Mouse (Mus musculus) common myeloid progenitor, adult 5-6 weeks (primary cell): ENCODE measurements at regions not wholly inside any gene's neighbourhood (a gene's known extent, or its start where the extent isn't known, plus 50 kb on each side); places are given as distances from the start of the nearest gene placed in this dataset.

Experiments used
- ATAC-seq: replicated peaks from 2 replicates; pipeline ENCODE4 v1.8.0; 2016; ENCODE audit warnings: low read depth, mild to moderate bottlenecking, moderate TSS enrichment, inconsistent platforms; ENCODE audit not compliant: poor library complexity, severe bottlenecking

GRCm38 (mm10) chr15:67767624-67768023 lies 1266.9 kb upstream of the Lrrc6 start:
- ATAC-seq: no peak

DNA sequence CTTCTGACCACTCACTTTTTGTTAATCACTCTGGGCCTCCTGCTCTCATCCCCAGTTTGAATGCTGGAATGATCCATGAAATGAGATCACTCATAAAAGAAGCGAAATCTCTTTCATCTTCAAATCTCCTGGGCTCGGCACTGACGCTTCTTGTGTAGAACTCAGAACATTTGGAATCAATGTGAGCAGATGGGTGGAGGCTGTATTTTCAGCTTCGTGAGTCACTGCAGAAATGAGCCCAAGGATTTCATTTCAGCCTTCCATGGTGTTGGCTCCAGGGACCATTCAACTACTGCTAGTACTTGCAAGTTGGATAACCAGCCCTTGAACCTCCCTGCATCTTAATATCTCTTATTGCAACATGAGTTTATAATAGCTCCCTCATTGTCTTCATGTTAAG lies 1258.5 kb upstream of the Lrrc6 start:
- ATAC-seq: no peak

GRCm38 (mm10) chr15:67750582-67750981 lies 1249.9 kb upstream of the Lrrc6 start:
- ATAC-seq: no peak

- ATAC-seq: no peak
These were observed 1242.6 kb upstream of the Lrrc6 start for GRCm38 (mm10) chr15:67743332-67743731.

DNA sequence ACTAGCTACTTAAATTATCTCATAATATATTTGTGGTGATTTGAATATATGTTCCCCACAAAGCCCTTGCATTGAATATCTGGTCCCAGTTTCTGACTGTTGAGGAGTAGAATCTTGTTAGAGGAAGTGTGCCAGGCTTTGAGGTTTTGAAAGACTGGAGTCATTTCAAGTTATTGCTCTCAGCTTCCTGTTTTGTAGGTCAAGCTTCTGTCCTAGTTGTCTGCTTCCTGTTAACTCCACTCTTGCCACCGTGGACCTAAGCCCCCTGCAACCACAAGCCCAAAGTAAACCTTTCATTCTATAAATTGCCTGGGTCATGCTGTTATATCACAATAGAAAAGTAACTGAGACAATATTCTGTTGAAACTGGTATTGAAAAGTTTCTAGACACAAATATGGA lies 1232.3 kb upstream of the Lrrc6 start:
- peak; percentile 81 for ATAC-seq

DNA sequence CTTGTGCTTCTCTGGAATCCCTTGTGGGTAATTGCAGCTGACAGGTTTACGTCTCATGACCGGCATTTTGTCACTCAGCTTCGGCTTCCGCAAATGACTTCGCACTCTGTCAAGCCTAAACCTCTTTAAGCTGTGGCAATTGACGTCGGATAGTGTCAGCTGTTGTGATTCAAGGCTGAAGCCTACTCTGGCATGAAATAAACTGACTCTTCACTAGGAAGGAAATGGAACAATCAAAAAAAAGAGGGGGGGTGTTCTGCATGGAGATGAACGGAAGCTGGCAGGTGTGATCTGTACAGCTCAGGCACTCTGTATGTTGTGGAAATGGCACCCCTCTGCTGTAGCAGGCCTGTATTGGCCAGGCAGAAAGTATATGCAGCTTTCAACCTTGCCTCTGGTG lies 1228.8 kb upstream of the Lrrc6 start:
- no peak for ATAC-seq

DNA sequence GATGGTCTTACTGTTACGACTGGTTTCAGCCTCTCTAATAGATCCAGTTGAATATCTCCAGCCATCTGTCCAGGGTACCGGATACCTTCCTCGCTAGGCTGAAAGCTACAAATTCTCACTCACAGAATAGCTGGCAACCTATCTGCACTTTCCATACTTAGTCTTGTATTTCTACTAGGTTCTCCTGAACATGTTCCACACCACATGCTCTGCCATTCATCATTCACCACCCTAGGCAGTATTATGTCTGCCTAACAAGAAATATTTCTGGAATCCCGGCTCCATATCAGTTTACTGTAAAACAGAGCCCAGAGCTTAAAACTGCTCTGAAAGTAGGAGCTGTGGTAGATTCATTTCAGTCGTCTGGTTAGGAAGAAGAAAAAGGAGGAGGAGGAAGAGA lies 1224.5 kb upstream of the Lrrc6 start:
- ATAC-seq: no peak

GRCm38 (mm10) chr15:67714203-67714602 lies 1213.5 kb upstream of the Lrrc6 start:
- no peak for ATAC-seq

DNA sequence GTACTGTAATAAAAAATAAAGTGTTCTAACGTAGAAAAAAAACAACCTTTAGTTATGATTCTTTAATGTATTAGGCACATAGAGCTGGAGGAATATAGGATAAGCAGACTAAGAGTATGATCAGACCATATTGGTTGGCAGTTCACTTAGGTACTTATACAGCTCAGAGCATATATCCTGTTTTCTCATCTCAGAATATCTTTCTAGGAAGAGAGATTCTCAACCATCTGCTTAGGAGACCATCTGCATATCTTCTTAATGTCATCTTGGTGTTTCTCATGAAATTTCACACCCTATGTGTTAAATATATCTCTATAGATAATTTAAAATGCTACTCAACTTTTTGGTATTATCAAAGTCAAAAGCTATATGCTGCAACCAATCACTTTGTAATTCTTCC lies 1185.4 kb upstream of the Lrrc6 start:
- ATAC-seq: no peak

DNA sequence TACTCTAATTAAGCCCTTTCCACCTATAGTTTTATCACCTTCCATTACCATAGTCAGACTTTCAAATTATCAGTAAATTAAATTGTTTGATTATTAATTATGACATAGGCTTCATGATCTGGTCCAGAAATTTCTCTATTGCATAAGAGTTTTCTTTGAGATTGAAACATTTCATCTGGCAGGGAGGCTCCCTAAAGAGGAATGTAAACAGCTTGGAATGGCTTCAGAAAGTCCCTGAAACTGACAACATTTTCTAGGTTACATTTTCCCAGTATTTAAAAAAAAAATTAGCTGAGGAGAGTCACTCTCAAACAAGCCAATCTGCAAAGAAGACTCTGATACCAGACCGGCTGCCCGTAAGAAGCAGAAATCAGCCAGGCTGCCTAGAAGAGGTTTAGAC lies 1172.6 kb upstream of the Lrrc6 start:
- no peak for ATAC-seq

DNA sequence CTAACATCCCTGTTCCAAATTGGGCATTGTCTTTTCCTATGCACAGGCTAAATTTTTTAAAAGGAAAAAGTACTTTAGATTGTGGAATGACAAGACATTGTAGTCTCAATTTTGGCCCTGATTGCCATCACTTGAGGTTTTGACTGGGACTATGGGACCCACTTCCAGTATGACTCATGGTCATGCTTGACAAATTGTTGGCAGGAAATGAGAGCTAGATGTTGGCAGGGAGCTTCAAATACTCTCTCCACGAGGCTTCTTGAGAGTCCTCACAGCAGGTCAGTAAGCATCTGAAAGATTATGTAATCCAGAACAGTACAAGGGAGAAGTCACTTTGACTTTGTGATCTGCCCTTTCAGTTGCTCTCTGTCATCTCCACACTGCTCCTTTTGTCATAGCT lies 1135.4 kb upstream of the Lrrc6 start:
- ATAC-seq: 0 out of 2 replicates have a peak, but pooled peaks have one; percentile 22

DNA sequence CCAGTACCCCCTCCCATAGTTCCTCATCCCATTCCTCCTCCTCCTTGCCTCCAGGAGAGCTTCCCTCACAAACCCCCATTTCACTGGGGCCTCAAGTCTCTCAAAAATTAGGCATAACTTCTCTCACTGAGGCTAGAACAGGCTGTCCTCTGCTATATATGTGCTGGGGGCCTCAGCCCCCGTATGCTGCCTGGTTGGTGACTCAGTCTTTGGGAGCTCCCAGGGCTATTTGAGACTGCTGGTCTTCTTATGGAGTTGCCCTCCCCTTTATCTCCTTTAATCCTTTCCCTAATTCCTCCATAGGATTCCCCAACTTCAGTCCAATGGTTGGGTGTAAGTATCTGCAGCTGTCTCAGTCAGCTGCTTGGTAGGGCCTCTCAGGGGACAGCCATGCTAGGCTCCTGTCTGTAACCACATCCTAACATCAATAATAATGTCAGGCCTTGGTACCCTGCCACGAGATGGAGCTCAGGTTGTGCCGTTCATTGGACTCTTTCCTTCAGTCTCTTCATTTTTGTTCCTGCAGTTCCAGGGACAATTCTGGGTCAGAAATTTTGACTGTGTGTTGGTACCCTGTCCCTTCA lies 1126.1 kb upstream of the Lrrc6 start:
- ATAC-seq: 0 out of 2 replicates have a peak, but pooled peaks have one; percentile 36

- ATAC-seq: no peak
These were observed 1111.2 kb upstream of the Lrrc6 start for GRCm38 (mm10) chr15:67611896-67612295.

DNA sequence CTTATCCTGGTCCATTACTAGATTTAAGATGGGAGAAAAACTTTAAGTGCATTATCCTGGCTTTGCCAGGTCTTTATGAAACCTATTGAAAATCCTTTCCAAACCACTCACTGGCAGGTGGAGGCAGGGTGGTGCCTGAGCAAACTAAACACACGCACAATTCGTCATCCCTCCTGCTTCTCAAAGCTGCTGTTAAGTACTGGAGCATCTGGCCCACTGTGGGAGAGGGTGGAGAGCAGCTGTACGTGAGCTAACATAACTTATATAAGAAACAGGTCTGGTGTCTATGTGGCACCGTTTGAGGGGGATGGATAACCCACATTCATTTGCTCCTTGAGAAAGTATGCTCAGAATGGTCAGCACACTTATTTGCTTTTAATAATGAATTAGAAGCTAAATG lies 1097.7 kb upstream of the Lrrc6 start:
- no peak for ATAC-seq

- ATAC-seq: no peak
These were observed 1075.9 kb upstream of the Lrrc6 start for GRCm38 (mm10) chr15:67576581-67576980.

GRCm38 (mm10) chr15:67571614-67572013 lies 1070.9 kb upstream of the Lrrc6 start:
- ATAC-seq: no peak

- ATAC-seq: no peak
These were observed 1056.6 kb upstream of the Lrrc6 start for GRCm38 (mm10) chr15:67557304-67557703.

DNA sequence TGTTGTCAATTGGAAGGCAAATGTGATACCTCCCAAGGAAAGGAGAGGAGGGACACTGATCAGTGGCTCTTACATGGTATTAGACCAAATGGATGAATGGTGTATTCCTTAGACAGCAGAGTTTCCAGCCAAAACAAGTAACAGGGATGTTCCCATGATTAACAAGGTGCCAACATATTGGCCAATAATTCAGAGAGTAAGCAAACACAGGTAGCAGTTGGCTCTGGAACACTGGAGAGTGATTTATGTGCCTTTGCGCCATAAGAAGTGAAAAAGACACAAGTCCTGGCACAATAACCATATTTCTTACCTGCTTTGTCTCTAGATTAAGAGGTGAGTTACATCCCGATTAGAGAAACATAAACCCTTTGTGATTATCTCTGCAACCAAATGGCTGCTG lies 1051.2 kb upstream of the Lrrc6 start:
- no peak for ATAC-seq

GRCm38 (mm10) chr15:67546896-67547400 lies 1046.2 kb upstream of the Lrrc6 start:
- ATAC-seq: no peak

DNA sequence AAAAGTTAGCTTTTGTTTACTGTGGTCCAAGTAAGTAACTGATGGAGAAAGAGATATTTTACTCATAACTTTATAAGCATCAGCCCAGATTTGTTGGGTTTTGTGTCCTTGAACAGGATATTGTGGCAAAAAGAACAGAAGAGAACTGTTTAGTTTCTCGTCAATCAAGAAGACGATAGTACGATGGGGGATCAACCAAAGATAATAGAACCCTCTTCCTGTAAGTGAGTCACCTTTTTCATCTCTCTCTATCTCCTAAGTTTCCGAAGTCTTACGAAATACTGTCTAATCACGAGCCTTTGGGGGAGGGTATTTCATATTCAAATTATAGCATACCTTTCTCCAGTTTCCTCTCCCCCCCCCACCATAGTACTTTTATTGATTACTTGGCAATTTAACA lies 1045.0 kb upstream of the Lrrc6 start:
- no peak for ATAC-seq

DNA sequence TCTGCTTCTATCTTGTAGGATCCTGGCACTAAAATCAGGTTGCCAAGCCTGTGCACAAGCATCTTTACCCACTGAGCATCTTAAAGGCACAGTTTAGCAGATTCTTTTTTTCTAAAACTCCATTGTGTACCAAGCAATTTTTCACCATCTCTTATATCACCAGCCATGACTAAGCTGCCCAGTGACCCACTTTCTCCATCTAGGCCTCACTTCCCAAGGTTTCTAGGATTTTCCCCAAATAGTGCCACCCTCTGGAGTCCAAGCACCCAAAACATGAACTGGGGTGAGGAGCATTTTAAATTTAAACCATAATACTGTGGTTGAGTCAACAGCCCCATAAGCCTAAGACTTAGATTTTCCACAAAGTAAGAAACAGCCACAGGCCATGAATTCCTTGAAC lies 1013.0 kb upstream of the Lrrc6 start:
- no peak for ATAC-seq

GRCm38 (mm10) chr15:67495001-67495658 lies 994.4 kb upstream of the Lrrc6 start:
- no peak for ATAC-seq
